Mouse (Mus musculus): ENCODE measurements around the gene 1700001O22Rik.

GRCm38 (mm10) chr2:30829315-30829714 lies 25.9 kb upstream of the 1700001O22Rik start:
- TF ChIP-seq CTCF (IDR thresholded peaks at IDR 0.05; ENCODE audit: insufficient read depth, low read depth, low read length): no peak
- TF ChIP-seq POLR2A (IDR thresholded peaks at IDR 0.05; ENCODE audit: insufficient read depth, low read depth, low read length): no peak

Measured in olfactory bulb, adult 2 months (tissue).